17 mouse cellular contexts compared by ENCODE assay signal in genomic region chr2:174273961-174274360, GRCm38 (mm10).
"Had no signal": no experiment of that assay in that cellular context is flagged by ENCODE, and none has a peak within 500 bp of the region (broad histone marks: within the 10 kb centered on the region; RNA-seq: fewer than 3 reads in every experiment).

No protein-coding gene starts in this region.

- H3K4me3 ChIP-seq: limb, embryonic 12.5 days; midbrain, embryonic 12.5 days; neural tube, embryonic 13.5 days had no signal

- H3K4me2 ChIP-seq: limb, embryonic 12.5 days; midbrain, embryonic 12.5 days; neural tube, embryonic 13.5 days had no signal

- H3K27me3 ChIP-seq: limb, embryonic 12.5 days; midbrain, embryonic 12.5 days; neural tube, embryonic 13.5 days had no signal

- ATAC-seq: midbrain, embryonic 16.5 days had no signal

- H3K27ac ChIP-seq: kidney, postnatal 0 days; limb, embryonic 12.5 days; liver, embryonic 14.5 days; midbrain, embryonic 12.5 days; neural tube, embryonic 13.5 days had no signal

- H3K9me3 ChIP-seq: limb, embryonic 12.5 days; midbrain, embryonic 12.5 days; neural tube, embryonic 13.5 days had no signal

- H3K4me1 ChIP-seq: limb, embryonic 12.5 days; midbrain, embryonic 12.5 days; neural tube, embryonic 13.5 days had no signal

- DNase-seq: kidney, adult 9 months; kidney, postnatal 36 days; layer of hippocampus, adult 9-11 months; layer of hippocampus, postnatal 36 days; lung, adult 2 months; lung, postnatal 14 days; retina, postnatal 1 day; right cerebral cortex, postnatal 4 days; spleen, adult 18-20 months; thymus, adult 18-20 months; thymus, postnatal 14 days had no signal

- H3K9ac ChIP-seq: limb, embryonic 12.5 days; liver, embryonic 14.5 days; midbrain, embryonic 12.5 days; neural tube, embryonic 13.5 days had no signal
